ENCODE assay signal across 19 mouse cellular contexts in the genomic region with DNA sequence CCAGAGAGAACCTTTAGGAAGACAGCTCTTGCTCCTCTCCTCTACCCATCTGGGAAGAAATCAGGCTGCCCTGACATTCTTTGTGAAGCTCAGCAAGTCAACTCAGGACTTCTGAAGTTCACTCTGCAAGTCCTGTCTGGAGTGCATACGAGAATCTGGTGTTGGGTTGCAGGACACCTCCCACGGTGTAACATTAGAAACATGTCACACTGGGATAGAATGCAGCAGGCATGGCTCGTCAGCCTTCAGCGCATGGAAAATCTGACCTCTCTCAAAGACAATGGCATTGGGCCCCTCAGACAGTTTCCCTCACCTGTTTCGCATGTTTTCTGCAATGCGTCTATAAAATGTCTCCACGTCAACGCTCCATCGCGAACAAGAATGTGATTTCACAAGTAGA.
DNase-seq lines count a peak whose midpoint lies in the region; ATAC-seq and TF ChIP-seq lines count a peak whose summit lies in the region.
"Had no signal": no experiment of that assay in that cellular context is flagged by ENCODE, and none has a peak within 500 bp of the region (broad histone marks: within the 10 kb centered on the region; RNA-seq: fewer than 3 reads in every experiment).

No protein-coding gene starts in this region.

- no peaks in the 10 kb centered on the region for H3K27me3 ChIP-seq in embryonic facial prominence, embryonic 14.5 days (replicated peaks; ENCODE audit: control insufficient read depth, insufficient read depth, low read length)
- no peaks in the 10 kb centered on the region for H3K27me3 ChIP-seq in embryonic facial prominence, embryonic 10.5 days (replicated peaks; ENCODE audit: low read depth, poor library complexity, severe bottlenecking)
- no peaks in the 10 kb centered on the region for H3K27me3 ChIP-seq in heart, postnatal 0 days (ENCODE audit: control insufficient read depth, insufficient read depth, low read length)
- H3K27me3 ChIP-seq in heart, embryonic 12.5 days (replicated peaks) = no peaks in the 10 kb centered on the region
- no peaks in the 10 kb centered on the region for H3K27me3 ChIP-seq in kidney, postnatal 0 days (ENCODE audit: insufficient read depth, low read length)
- H3K27me3 ChIP-seq: embryonic facial prominence, embryonic 12.5 days; forebrain, embryonic 12.5 days; hindbrain, embryonic 13.5 days had no signal

- TF ChIP-seq EP300 in heart, postnatal 0 days (IDR thresholded peaks at IDR 0.05; ENCODE audit: low read depth) = no peak

- H3K4me1 ChIP-seq in embryonic facial prominence, embryonic 14.5 days (ENCODE audit: control insufficient read depth, insufficient read depth, low read length) = peaks cover 11% of the 10 kb centered on the region
- peaks cover 7% of the 10 kb centered on the region; the same call in 1 of the 2 replicates for H3K4me1 ChIP-seq in embryonic facial prominence, embryonic 10.5 days
- peaks cover 8% of the 10 kb centered on the region; the same call in 1 of the 2 replicates for H3K4me1 ChIP-seq in heart, postnatal 0 days (ENCODE audit: control insufficient read depth, insufficient read depth)
- H3K4me1 ChIP-seq in heart, embryonic 12.5 days (replicated peaks) = peaks cover 23% of the 10 kb centered on the region
- 0 out of 2 replicates have a peak, but pooled peaks cover 4% of the 10 kb centered on the region for H3K4me1 ChIP-seq in kidney, postnatal 0 days (replicated peaks; ENCODE audit: insufficient read depth, low read length)

- ATAC-seq in embryonic facial prominence, embryonic 14.5 days (ENCODE audit: low read depth) = peak; percentile 74
- peak; percentile 44; the same call in 1 of the 2 replicates for ATAC-seq in heart, postnatal 0 days (ENCODE audit: insufficient read depth, low read depth)
- ATAC-seq in heart, embryonic 12.5 days (ENCODE audit: insufficient number of reproducible peaks, low FRiP score) = no peak
- no peak for ATAC-seq in kidney, postnatal 0 days (replicated peaks; ENCODE audit: low FRiP score, low read depth)
- ATAC-seq: CD4-positive, CD25-positive, alpha-beta regulatory T cell, adult 4 months; forebrain, embryonic 16.5 days had no signal

- no peaks in the 10 kb centered on the region for H3K36me3 ChIP-seq in embryonic facial prominence, embryonic 14.5 days (ENCODE audit: control insufficient read depth, insufficient read depth, low read length)
- no peaks in the 10 kb centered on the region for H3K36me3 ChIP-seq in embryonic facial prominence, embryonic 10.5 days (replicated peaks)
- no peaks in the 10 kb centered on the region for H3K36me3 ChIP-seq in heart, postnatal 0 days (replicated peaks; ENCODE audit: control insufficient read depth, insufficient read depth, low read length)
- no peaks in the 10 kb centered on the region for H3K36me3 ChIP-seq in heart, embryonic 12.5 days
- H3K36me3 ChIP-seq in kidney, postnatal 0 days (ENCODE audit: insufficient read depth, low read length) = no peaks in the 10 kb centered on the region
- H3K36me3 ChIP-seq: embryonic facial prominence, embryonic 12.5 days; forebrain, embryonic 12.5 days; G1E; hindbrain, embryonic 13.5 days had no signal

- H3K4me2 ChIP-seq in embryonic facial prominence, embryonic 14.5 days (ENCODE audit: low read depth, low read length) = no peak overlapping the region
- H3K4me2 ChIP-seq in heart, postnatal 0 days (ENCODE audit: low read depth, low read length) = no peak overlapping the region
- no peak overlapping the region for H3K4me2 ChIP-seq in heart, embryonic 12.5 days
- H3K4me2 ChIP-seq in kidney, postnatal 0 days (ENCODE audit: low read length) = no peak overlapping the region
- H3K4me2 ChIP-seq: embryonic facial prominence, embryonic 12.5 days; forebrain, embryonic 12.5 days; hindbrain, embryonic 13.5 days had no signal

- TF ChIP-seq CTCF in heart, postnatal 0 days (IDR thresholded peaks at IDR 0.05; ENCODE audit: low read depth) = no peak
- no peak for TF ChIP-seq CTCF in kidney, postnatal 0 days (IDR thresholded peaks at IDR 0.05; ENCODE audit: low read depth)

- no peak overlapping the region for H3K4me3 ChIP-seq in embryonic facial prominence, embryonic 14.5 days (ENCODE audit: low read depth, low read length)
- H3K4me3 ChIP-seq in embryonic facial prominence, embryonic 10.5 days = no peak overlapping the region
- no peak overlapping the region for H3K4me3 ChIP-seq in heart, postnatal 0 days (ENCODE audit: low read depth, low read length)
- no peak overlapping the region for H3K4me3 ChIP-seq in heart, embryonic 12.5 days
- no peak overlapping the region for H3K4me3 ChIP-seq in kidney, postnatal 0 days (replicated peaks; ENCODE audit: low read depth, low read length)
- H3K4me3 ChIP-seq: embryonic facial prominence, embryonic 12.5 days; forebrain, embryonic 12.5 days; hindbrain, embryonic 13.5 days had no signal

- DNase-seq in embryonic facial prominence, embryonic 14.5 days (ENCODE audit: low spot score) = peak; percentile 53
- no peak for DNase-seq in embryonic facial prominence, embryonic 10.5 days (ENCODE audit: low spot score)
- DNase-seq in heart, postnatal 0 days (ENCODE audit: low spot score) = no peak
- DNase-seq in kidney, postnatal 0 days (ENCODE audit: low spot score) = peak; percentile 53
- no peak for DNase-seq in kidney, postnatal 14 days
- DNase-seq in skeletal muscle tissue, adult 2 months (ENCODE audit: low read depth, low spot score) = peak; percentile 14
- no peak for DNase-seq in frontal cortex, postnatal 10 days (ENCODE audit: low spot score in 2 of 2)
- DNase-seq: adrenal gland, adult 8-10 months; cerebellum, adult 11 months; cerebellum, adult 8-10 months; embryo, embryonic 11 days had no signal

- WGBS in embryonic facial prominence, embryonic 14.5 days = 59% methylated on average over 10 of the region's 10 CpGs
- 86% methylated on average over 10 of the region's 10 CpGs for WGBS in embryonic facial prominence, embryonic 10.5 days
- 55% methylated on average over 10 of the region's 10 CpGs for WGBS in heart, postnatal 0 days
- WGBS in heart, embryonic 12.5 days = 61% methylated on average over 10 of the region's 10 CpGs
- WGBS in kidney, postnatal 0 days = 56% methylated on average over 10 of the region's 10 CpGs

- no peaks in the 10 kb centered on the region for H3K9me3 ChIP-seq in embryonic facial prominence, embryonic 14.5 days (ENCODE audit: control insufficient read depth, low read length)
- no peaks in the 10 kb centered on the region for H3K9me3 ChIP-seq in embryonic facial prominence, embryonic 10.5 days
- no peaks in the 10 kb centered on the region for H3K9me3 ChIP-seq in heart, postnatal 0 days (replicated peaks; ENCODE audit: control insufficient read depth, low read length)
- H3K9me3 ChIP-seq in heart, embryonic 12.5 days (replicated peaks) = no peaks in the 10 kb centered on the region
- H3K9me3 ChIP-seq in kidney, postnatal 0 days (replicated peaks; ENCODE audit: low read length) = no peaks in the 10 kb centered on the region
- H3K9me3 ChIP-seq: embryonic facial prominence, embryonic 12.5 days; forebrain, embryonic 12.5 days; hindbrain, embryonic 13.5 days had no signal

- H3K27ac ChIP-seq in embryonic facial prominence, embryonic 14.5 days (replicated peaks; ENCODE audit: low read depth, low read length) = no peak overlapping the region
- H3K27ac ChIP-seq in embryonic facial prominence, embryonic 10.5 days (replicated peaks) = no peak overlapping the region
- H3K27ac ChIP-seq in heart, postnatal 0 days (ENCODE audit: low read depth) = no peak overlapping the region
- H3K27ac ChIP-seq in heart, embryonic 12.5 days (ENCODE audit: poor library complexity, severe bottlenecking) = no peak overlapping the region
- H3K27ac ChIP-seq in kidney, postnatal 0 days = no peak overlapping the region
- H3K27ac ChIP-seq: embryonic facial prominence, embryonic 12.5 days; forebrain, embryonic 12.5 days; hindbrain, embryonic 13.5 days; hindbrain, postnatal 0 days had no signal

- no peak overlapping the region for H3K9ac ChIP-seq in embryonic facial prominence, embryonic 14.5 days (ENCODE audit: low read depth, low read length)
- no peak overlapping the region for H3K9ac ChIP-seq in heart, postnatal 0 days (replicated peaks; ENCODE audit: low read depth, low read length)
- H3K9ac ChIP-seq in heart, embryonic 12.5 days = no peak overlapping the region
- no peak overlapping the region for H3K9ac ChIP-seq in kidney, postnatal 0 days (ENCODE audit: low read depth, low read length)
- H3K9ac ChIP-seq: embryonic facial prominence, embryonic 12.5 days; forebrain, embryonic 12.5 days; hindbrain, embryonic 13.5 days had no signal

Comparison
In these comparisons a context has a peak if more than half of its experiments do, and no peak if none do; other contexts are left out.
1. ATAC-seq: peak in embryonic facial prominence, embryonic 14.5 days (single experiment) and heart, postnatal 0 days (single experiment); none in heart, embryonic 12.5 days (single experiment) and kidney, postnatal 0 days (single experiment).
2. DNase-seq: peak in embryonic facial prominence, embryonic 14.5 days (single experiment), kidney, postnatal 0 days (single experiment) and skeletal muscle tissue, adult 2 months (single experiment); none in embryonic facial prominence, embryonic 10.5 days (single experiment), heart, postnatal 0 days (single experiment), kidney, postnatal 14 days (single experiment) and frontal cortex, postnatal 10 days (0 of 2).